Mouse (Mus musculus): ENCODE results near the gene Cd248. TPM values are rescaled to one million over a fixed set of nuclear protein-coding genes. Genes with fewer than 3 reads are reported as not detected.

The Cd248 gene
- polyA plus RNA-seq, 1 experiment = 3.2 TPM

DNA sequence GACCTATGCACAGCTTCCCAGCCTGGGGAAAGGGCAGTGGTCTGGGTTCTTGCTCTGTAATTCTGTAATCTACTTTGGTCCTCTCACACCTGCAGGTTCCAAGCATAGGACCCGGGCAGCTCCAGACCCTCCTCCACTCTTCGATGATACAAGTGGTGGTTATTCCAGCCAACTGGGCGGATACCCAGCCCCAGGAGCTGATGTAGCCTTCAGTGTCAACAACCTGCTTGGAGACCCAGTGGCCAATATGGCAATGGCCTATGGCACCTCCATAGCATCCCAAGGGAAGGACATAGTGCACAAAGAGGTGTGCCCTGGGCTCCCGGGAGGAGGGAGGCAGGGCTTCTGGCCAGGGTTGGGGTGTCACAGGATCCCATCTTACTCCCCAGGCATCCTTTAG lies 21.4 kb downstream of the Cd248 start:
- H3K79me3 ChIP-seq (ENCODE audit: low read depth) = no peaks in the 10 kb centered on the region

DNA sequence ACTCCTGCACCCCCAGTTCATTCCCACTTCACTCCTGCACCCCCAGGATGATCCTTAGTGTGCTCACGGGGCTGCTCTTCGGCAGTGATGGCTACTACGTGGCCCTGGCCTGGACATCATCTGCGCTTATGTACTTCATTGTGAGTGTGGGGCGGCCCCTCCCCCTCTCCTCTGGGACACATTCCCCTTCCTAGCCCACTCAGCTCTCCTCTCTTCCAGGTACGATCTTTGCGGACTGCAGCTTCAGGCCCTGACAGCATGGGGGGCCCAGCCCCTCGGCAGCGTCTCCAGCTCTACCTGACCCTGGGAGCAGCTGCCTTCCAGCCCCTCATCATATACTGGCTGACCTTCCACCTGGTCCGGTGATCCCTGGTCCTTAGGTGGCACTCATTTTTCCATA lies 24.2 kb downstream of the Cd248 start:
- H3K4me3 ChIP-seq (ENCODE audit: insufficient read depth, poor library complexity, severe bottlenecking) = no peak overlapping the region
- peaks cover 13% of the 10 kb centered on the region for H3K79me2 ChIP-seq (ENCODE audit: control insufficient read depth, insufficient read depth)
- H3K79me3 ChIP-seq (ENCODE audit: low read depth) = no peaks in the 10 kb centered on the region
- no peaks in the 10 kb centered on the region for H3K27me3 ChIP-seq (ENCODE audit: control insufficient read depth, insufficient read depth, insufficient read length)
- H3K36me3 ChIP-seq (ENCODE audit: control insufficient read depth, insufficient read depth) = peaks cover 3% of the 10 kb centered on the region
- no peak for TF ChIP-seq USF1 (IDR thresholded peaks at IDR 0.05; ENCODE audit: low read depth)
- no peak for TF ChIP-seq CTCF (IDR thresholded peaks at IDR 0.05; ENCODE audit: control insufficient read depth, insufficient read depth, insufficient read length)
- no peak for TF ChIP-seq CEBPB (IDR thresholded peaks at IDR 0.05; ENCODE audit: low read depth)
- no peak for TF ChIP-seq FOSL1 (IDR thresholded peaks at IDR 0.05; ENCODE audit: insufficient read depth, low read length, poor library complexity, severe bottlenecking)
- no peak for TF ChIP-seq MAX (IDR thresholded peaks at IDR 0.05)
- no peak for TF ChIP-seq MYOD1 (IDR thresholded peaks at IDR 0.05; ENCODE audit: control insufficient read depth, insufficient read length, low read depth)
- no peak for TF ChIP-seq MYOG (IDR thresholded peaks at IDR 0.05; ENCODE audit: control insufficient read depth, extremely low read depth, insufficient read length)
- no peak overlapping the region for H3ac ChIP-seq (ENCODE audit: control insufficient read depth, insufficient read length, low read depth)

More for the DNA sequence above, 21.4 kb downstream of the Cd248 start:
- Histone ChIP-seq H3K27me3 (ENCODE audit: control insufficient read depth, insufficient read depth, insufficient read length) (no peaks in the 10 kb centered on the region), H3K79me2 (ENCODE audit: control insufficient read depth, insufficient read depth) (peaks cover 13% of the 10 kb centered on the region), H3ac (ENCODE audit: control insufficient read depth, insufficient read length, low read depth) (no peak overlapping the region), H3K4me3 (ENCODE audit: insufficient read depth, poor library complexity, severe bottlenecking) (peak overlapping the region; percentile 86), H3K36me3 (ENCODE audit: control insufficient read depth, insufficient read depth) (peaks cover 3% of the 10 kb centered on the region)
- TF ChIP-seq CEBPB (IDR thresholded peaks at IDR 0.05; ENCODE audit: low read depth) = no peak
- no peak for TF ChIP-seq USF1 (IDR thresholded peaks at IDR 0.05; ENCODE audit: low read depth)
- no peak for TF ChIP-seq FOSL1 (IDR thresholded peaks at IDR 0.05; ENCODE audit: insufficient read depth, low read length, poor library complexity, severe bottlenecking)

DNA sequence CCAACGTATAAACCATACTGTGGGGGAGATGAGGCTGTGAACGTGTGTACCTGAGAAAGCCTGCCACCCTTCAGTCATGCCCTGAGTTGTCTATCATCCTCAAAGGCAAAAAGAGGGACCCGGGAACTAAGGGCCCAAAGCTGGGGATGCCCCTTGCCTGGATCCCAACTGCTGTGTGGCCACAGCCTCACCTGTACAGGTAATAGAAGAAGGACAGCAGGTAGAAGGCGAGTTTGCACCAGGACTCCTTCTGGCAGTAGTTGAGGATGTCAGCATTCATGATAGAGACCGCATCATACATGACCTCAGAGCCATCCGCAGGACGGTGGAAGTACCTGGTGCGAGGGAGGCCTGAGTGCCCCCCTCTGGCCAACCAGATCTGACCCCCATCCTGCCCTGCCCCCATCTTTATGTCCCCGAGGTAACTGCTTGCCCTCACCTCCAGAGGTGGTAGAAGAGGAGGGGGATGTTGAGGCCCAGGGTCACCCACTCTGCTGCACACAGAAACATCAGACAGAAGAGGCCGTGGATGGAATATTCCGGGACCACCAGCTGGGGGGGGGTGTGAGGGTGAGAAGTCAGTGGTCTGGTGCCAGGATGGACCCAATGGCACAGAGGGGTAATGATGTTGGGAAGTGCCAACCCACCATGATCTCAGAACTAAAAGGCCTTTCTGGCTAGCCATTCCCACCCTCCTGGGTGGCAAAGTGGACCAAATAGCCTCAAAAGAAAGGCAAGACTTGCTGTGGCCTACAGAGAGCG lies 25.8 kb downstream of the Cd248 start:
- Histone ChIP-seq H3K79me2 (ENCODE audit: control insufficient read depth, insufficient read depth) (peaks cover 11% of the 10 kb centered on the region), H3K79me3 (ENCODE audit: low read depth) (no peaks in the 10 kb centered on the region), H3ac (ENCODE audit: control insufficient read depth, insufficient read length, low read depth) (no peak overlapping the region), H3K36me3 (ENCODE audit: control insufficient read depth, insufficient read depth) (peaks cover 3% of the 10 kb centered on the region), H3K27me3 (ENCODE audit: control insufficient read depth, insufficient read depth, insufficient read length) (no peaks in the 10 kb centered on the region), H3K4me3 (ENCODE audit: insufficient read depth, poor library complexity, severe bottlenecking) (no peak overlapping the region)
- TF ChIP-seq CEBPB (IDR thresholded peaks at IDR 0.05; ENCODE audit: low read depth) = no peak
- no peak for TF ChIP-seq CTCF (IDR thresholded peaks at IDR 0.05; ENCODE audit: control insufficient read depth, insufficient read depth, insufficient read length)
- no peak for TF ChIP-seq MAX (IDR thresholded peaks at IDR 0.05)
- no peak for TF ChIP-seq FOSL1 (IDR thresholded peaks at IDR 0.05; ENCODE audit: insufficient read depth, low read length, poor library complexity, severe bottlenecking)
- TF ChIP-seq MYOD1 (IDR thresholded peaks at IDR 0.05; ENCODE audit: control insufficient read depth, insufficient read length, low read depth) = no peak
- no peak for TF ChIP-seq USF1 (IDR thresholded peaks at IDR 0.05; ENCODE audit: low read depth)
- no peak for TF ChIP-seq MYOG (IDR thresholded peaks at IDR 0.05; ENCODE audit: control insufficient read depth, extremely low read depth, insufficient read length)

DNA sequence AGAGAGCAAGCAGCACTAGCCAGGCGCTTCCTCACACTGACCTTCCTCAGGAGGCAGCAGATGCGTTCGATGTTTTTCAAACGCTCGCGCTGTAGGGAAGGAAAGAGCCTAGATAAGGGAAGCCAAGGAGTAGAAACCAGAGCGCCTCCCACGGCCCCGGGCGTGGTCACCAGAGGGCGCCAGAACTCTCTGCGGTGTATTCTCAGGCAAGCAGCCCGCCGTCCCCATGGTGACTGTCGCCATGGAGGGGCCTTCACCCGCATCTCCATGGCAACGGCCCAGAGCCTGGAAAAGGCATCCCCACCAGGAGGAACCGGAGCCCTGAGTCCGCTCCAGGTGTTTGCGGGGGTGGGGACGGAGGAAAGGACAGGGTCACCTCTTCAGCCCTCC lies 26.4 kb downstream of the Cd248 start:
- H3K27me3 ChIP-seq (ENCODE audit: control insufficient read depth, insufficient read depth, insufficient read length) = no peaks in the 10 kb centered on the region
- TF ChIP-seq CEBPB (IDR thresholded peaks at IDR 0.05; ENCODE audit: low read depth) (no peak), CTCF (IDR thresholded peaks at IDR 0.05; ENCODE audit: control insufficient read depth, insufficient read depth, insufficient read length) (peak; percentile 75)
- H3K79me2 ChIP-seq (ENCODE audit: control insufficient read depth, insufficient read depth) = peaks cover 6% of the 10 kb centered on the region
- no peaks in the 10 kb centered on the region for H3K79me3 ChIP-seq (ENCODE audit: low read depth)
- no peak overlapping the region for H3K4me3 ChIP-seq (ENCODE audit: insufficient read depth, poor library complexity, severe bottlenecking)
- H3K36me3 ChIP-seq (ENCODE audit: control insufficient read depth, insufficient read depth) = peaks cover 3% of the 10 kb centered on the region
- no peak overlapping the region for H3ac ChIP-seq (ENCODE audit: control insufficient read depth, insufficient read length, low read depth)

DNA sequence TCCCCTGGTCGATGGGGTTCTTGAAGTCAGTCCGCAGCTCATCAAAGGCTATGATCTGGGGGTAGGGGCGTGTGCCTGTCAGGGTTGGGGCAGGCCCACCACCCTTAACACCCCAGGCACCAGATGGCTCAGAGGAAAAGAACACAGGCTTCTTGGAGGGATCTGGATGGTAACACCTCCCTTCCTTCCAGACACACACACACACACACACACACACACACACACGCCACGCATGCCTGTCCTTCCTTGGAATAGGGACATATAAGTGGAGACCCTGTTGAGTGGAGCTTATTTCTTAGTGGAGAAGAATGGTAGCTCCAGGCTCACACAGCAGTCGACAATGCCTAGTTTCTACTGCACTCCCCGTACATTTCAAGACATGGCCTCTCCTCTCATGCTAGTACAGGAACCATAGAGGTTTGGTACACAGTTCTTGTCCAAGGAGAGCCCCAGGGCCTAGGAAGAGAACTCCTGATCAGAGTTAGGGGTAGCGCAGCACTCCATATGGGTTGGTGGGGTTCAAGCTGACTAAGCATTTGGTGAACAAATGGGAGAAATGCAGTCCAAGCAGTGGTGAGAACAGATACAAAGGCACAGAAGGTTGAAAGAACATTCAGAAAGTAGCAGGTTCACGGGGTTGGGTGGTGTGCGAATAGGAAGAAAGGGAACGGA lies 27.0 kb downstream of the Cd248 start:
- no peak overlapping the region for H3K4me3 ChIP-seq (ENCODE audit: insufficient read depth, poor library complexity, severe bottlenecking)
- H3K79me3 ChIP-seq (ENCODE audit: low read depth) = no peaks in the 10 kb centered on the region
- no peaks in the 10 kb centered on the region for H3K36me3 ChIP-seq (ENCODE audit: control insufficient read depth, insufficient read depth)
- H3ac ChIP-seq (ENCODE audit: control insufficient read depth, insufficient read length, low read depth) = no peak overlapping the region
- no peak for TF ChIP-seq FOSL1 (IDR thresholded peaks at IDR 0.05; ENCODE audit: insufficient read depth, low read length, poor library complexity, severe bottlenecking)
- no peak for TF ChIP-seq MYOG (IDR thresholded peaks at IDR 0.05; ENCODE audit: control insufficient read depth, extremely low read depth, insufficient read length)
- no peaks in the 10 kb centered on the region for H3K79me2 ChIP-seq (ENCODE audit: control insufficient read depth, insufficient read depth)
- no peaks in the 10 kb centered on the region for H3K27me3 ChIP-seq (ENCODE audit: control insufficient read depth, insufficient read depth, insufficient read length)

DNA sequence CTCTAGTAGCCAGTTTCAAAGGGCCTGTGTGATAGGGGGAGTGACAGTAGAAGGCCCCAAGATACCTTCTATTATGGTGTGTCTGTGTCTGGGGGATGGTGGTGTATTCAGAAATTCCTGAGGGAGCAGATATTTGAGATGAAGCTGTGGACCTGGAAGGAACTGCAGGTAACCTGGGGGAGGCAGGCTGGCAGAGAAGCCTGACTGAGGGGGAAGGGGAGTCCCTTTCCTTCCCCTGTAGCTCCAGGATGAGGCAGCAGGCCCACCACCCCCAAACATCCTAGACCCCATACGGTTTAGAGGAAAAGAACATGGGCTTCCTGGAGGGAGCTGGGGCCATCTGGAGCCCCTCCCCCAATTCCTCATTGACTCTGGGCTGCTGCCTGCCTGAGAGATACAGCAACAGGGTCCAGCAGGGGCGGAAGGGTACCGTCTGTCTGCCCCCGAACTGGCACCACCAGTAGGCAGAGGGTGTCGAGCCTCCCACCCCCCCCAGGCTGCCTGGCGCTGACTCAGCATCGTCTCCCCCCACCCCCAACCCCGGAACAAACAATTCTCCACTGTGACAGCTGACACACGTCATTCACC lies 28.1 kb downstream of the Cd248 start:
- no peaks in the 10 kb centered on the region for H3K79me2 ChIP-seq (ENCODE audit: control insufficient read depth, insufficient read depth)
- no peak overlapping the region for H3ac ChIP-seq (ENCODE audit: control insufficient read depth, insufficient read length, low read depth)
- no peaks in the 10 kb centered on the region for H3K79me3 ChIP-seq (ENCODE audit: low read depth)
- H3K27me3 ChIP-seq (ENCODE audit: control insufficient read depth, insufficient read depth, insufficient read length) = no peaks in the 10 kb centered on the region
- H3K4me3 ChIP-seq (ENCODE audit: insufficient read depth, poor library complexity, severe bottlenecking) = no peak overlapping the region
- no peak for TF ChIP-seq USF1 (IDR thresholded peaks at IDR 0.05; ENCODE audit: low read depth)
- TF ChIP-seq CEBPB (IDR thresholded peaks at IDR 0.05; ENCODE audit: low read depth) = no peak
- no peak for TF ChIP-seq MAX (IDR thresholded peaks at IDR 0.05)
- TF ChIP-seq MYOG (IDR thresholded peaks at IDR 0.05; ENCODE audit: control insufficient read depth, extremely low read depth, insufficient read length) = no peak
- TF ChIP-seq CTCF (IDR thresholded peaks at IDR 0.05; ENCODE audit: control insufficient read depth, insufficient read depth, insufficient read length) = no peak
- TF ChIP-seq MYOD1 (IDR thresholded peaks at IDR 0.05; ENCODE audit: control insufficient read depth, insufficient read length, low read depth) = no peak
- no peak for TF ChIP-seq FOSL1 (IDR thresholded peaks at IDR 0.05; ENCODE audit: insufficient read depth, low read length, poor library complexity, severe bottlenecking)
- H3K36me3 ChIP-seq (ENCODE audit: control insufficient read depth, insufficient read depth) = no peaks in the 10 kb centered on the region

Data from C2C12 (cell line).